Mouse (Mus musculus): Measurements from ENCODE around the gene Cyct. TPM values are rescaled to one million over a fixed set of nuclear protein-coding genes. Genes with fewer than 3 reads are reported as not detected.

The Cyct gene
- 0.51 TPM in 1 of 2 replicates, not detected in the other for polyA plus RNA-seq (2016; fragmentation: Nextera tagmentation; extraction: Ambion mirVana)

DNA sequence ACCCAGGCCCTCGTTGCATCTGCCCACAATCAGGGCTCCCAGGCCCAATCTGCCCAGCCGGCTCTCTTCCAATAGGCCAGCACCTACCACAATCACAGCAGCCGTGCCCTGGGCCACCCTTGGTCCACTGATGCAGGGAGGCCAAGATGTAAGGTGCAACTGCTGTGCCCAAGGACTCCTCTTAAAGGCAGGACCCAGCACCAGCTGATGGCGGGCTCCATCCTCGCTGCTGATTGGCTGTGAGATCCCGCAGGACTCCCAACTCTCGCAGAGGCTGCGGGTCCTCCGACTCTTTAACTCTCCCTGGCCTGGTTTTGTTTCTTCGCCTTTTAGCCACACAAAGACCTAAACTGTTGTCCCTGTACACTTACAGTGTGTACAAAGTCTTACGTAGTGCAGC is at the start of gene Cyct:
TSS of gene Cyct (minus strand) at position 225 of the 400 bp plus-strand sequence.
- no peaks in the 10 kb centered on the region for H3K4me1 ChIP-seq
- no peak within 1 kb of the TSS for H3K9ac ChIP-seq
- H3K4me2 ChIP-seq (replicated peaks) = no peak within 1 kb of the TSS
- H3K4me3 ChIP-seq = no peak within 1 kb of the TSS
- H3K9me3 ChIP-seq (replicated peaks) = no peaks in the 10 kb centered on the region
- no peak for ATAC-seq (ENCODE audit: low FRiP score)
- no peaks in the 10 kb centered on the region for H3K27me3 ChIP-seq
- H3K27ac ChIP-seq = no peak within 1 kb of the TSS
- 88% methylated on average over 11 of the region's 11 CpGs for WGBS
- H3K36me3 ChIP-seq = no peaks in the 10 kb centered on the region

GRCm38 (mm10) chr2:76409986-76410385 is 49.7 kb upstream of the Cyct start:
- ATAC-seq (ENCODE audit: low FRiP score) = no peak
- no peaks in the 10 kb centered on the region for H3K9me3 ChIP-seq (replicated peaks)
- WGBS = 96% methylated on average over 2 of the region's 2 CpGs
- H3K4me2 ChIP-seq (replicated peaks) = no peak overlapping the region
- H3K27ac ChIP-seq = no peak overlapping the region
- H3K27me3 ChIP-seq = no peaks in the 10 kb centered on the region; the same call in 1 of the 2 replicates
- H3K9ac ChIP-seq = no peak overlapping the region
- peaks cover 10% of the 10 kb centered on the region; the same call in 1 of the 2 replicates for H3K4me1 ChIP-seq
- no peaks in the 10 kb centered on the region for H3K36me3 ChIP-seq
- H3K4me3 ChIP-seq = no peak overlapping the region

GRCm38 (mm10) chr2:76409526-76409925 is 49.3 kb upstream of the Cyct start:
- WGBS = 85% methylated on average over 1 of the region's 1 CpGs
- H3K36me3 ChIP-seq = no peaks in the 10 kb centered on the region
- no peak overlapping the region for H3K27ac ChIP-seq
- H3K4me3 ChIP-seq = no peak overlapping the region
- peaks cover 4% of the 10 kb centered on the region for H3K27me3 ChIP-seq
- no peak overlapping the region for H3K9ac ChIP-seq
- no peak for ATAC-seq (ENCODE audit: low FRiP score)
- H3K4me1 ChIP-seq = peaks cover 10% of the 10 kb centered on the region; the same call in 1 of the 2 replicates
- no peaks in the 10 kb centered on the region for H3K9me3 ChIP-seq (replicated peaks)
- no peak overlapping the region for H3K4me2 ChIP-seq (replicated peaks)

- H3K4me3 ChIP-seq = peak overlapping the region; percentile 84
- ATAC-seq (ENCODE audit: low FRiP score) = peak; percentile 74
- H3K4me1 ChIP-seq = peaks cover 12% of the 10 kb centered on the region; the same call in 1 of the 2 replicates
- H3K36me3 ChIP-seq = no peaks in the 10 kb centered on the region
- H3K27ac ChIP-seq = peak overlapping the region; percentile 92
- under 1% methylated on average over 49 of the region's 49 CpGs for WGBS
- peak overlapping the region; percentile 76 for H3K4me2 ChIP-seq (replicated peaks)
- H3K27me3 ChIP-seq = peaks cover 19% of the 10 kb centered on the region
- H3K9ac ChIP-seq = peak overlapping the region; percentile 89
- no peaks in the 10 kb centered on the region for H3K9me3 ChIP-seq (replicated peaks)
These were observed 46.7 kb upstream of the Cyct start for GRCm38 (mm10) chr2:76406937-76407441.

GRCm38 (mm10) chr2:76406151-76406936 is 46.1 kb upstream of the Cyct start, which contains the start of gene Osbpl6:
Gene Osbpl6, plus strand, starts transcription at chr2:76406508.
- peaks cover 12% of the 10 kb centered on the region; the same call in 1 of the 2 replicates for H3K4me1 ChIP-seq
- H3K9ac ChIP-seq = peak within 1 kb of the TSS; percentile 89
- H3K27me3 ChIP-seq = peaks cover 19% of the 10 kb centered on the region
- ATAC-seq (ENCODE audit: low FRiP score) = peak; percentile 95
- H3K4me2 ChIP-seq (replicated peaks) = peak within 1 kb of the TSS; percentile 76
- peak within 1 kb of the TSS; percentile 92 for H3K27ac ChIP-seq
- WGBS = under 1% methylated on average over 70 of the region's 89 CpGs
- peak within 1 kb of the TSS; percentile 84 for H3K4me3 ChIP-seq
- H3K9me3 ChIP-seq (replicated peaks) = no peaks in the 10 kb centered on the region
- H3K36me3 ChIP-seq = no peaks in the 10 kb centered on the region

- Histone ChIP-seq H3K9ac (peak overlapping the region; percentile 89), H3K9me3 (replicated peaks) (no peaks in the 10 kb centered on the region), H3K4me2 (replicated peaks) (peak overlapping the region; percentile 76), H3K36me3 (no peaks in the 10 kb centered on the region), H3K27ac (peak overlapping the region; percentile 92), H3K4me1 (peaks cover 12% of the 10 kb centered on the region; the same call in 1 of the 2 replicates), H3K27me3 (peaks cover 19% of the 10 kb centered on the region), H3K4me3 (peak overlapping the region; percentile 84)
- 2% methylated on average over 15 of the region's 15 CpGs for WGBS
- ATAC-seq (ENCODE audit: low FRiP score) = peak; percentile 54; the same call in 1 of the 2 replicates
These were observed 45.4 kb upstream of the Cyct start for GRCm38 (mm10) chr2:76405596-76406150.

DNA sequence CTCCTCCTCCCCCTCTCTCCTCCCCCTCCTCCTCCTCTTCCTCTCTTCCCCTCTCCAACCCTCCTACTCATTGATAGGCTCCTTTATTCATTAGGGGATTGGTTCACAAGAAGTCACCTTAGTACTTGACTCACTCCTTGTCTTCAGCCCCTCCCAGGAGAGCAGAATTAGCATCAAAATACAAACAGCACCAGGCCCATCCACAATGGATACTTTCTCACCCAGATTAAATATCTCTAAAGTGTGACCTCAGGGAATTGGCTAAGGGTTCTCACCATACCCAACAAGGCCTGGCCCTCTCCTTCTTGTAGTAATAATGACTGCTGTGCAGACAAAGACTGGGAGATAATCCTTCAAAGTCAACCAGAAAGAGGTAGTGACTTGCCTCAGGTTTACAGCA is 39.9 kb upstream of the Cyct start:
- peaks cover 3% of the 10 kb centered on the region; the same call in 1 of the 2 replicates for H3K4me1 ChIP-seq
- H3K27ac ChIP-seq = no peak overlapping the region
- no peak overlapping the region for H3K4me2 ChIP-seq (replicated peaks)
- no peaks in the 10 kb centered on the region for H3K36me3 ChIP-seq
- H3K27me3 ChIP-seq = peaks cover 19% of the 10 kb centered on the region
- H3K9me3 ChIP-seq (replicated peaks) = no peaks in the 10 kb centered on the region
- no peak for ATAC-seq (ENCODE audit: low FRiP score)
- no peak overlapping the region for H3K9ac ChIP-seq
- H3K4me3 ChIP-seq = no peak overlapping the region

- peaks cover 33% of the 10 kb centered on the region for H3K36me3 ChIP-seq
- ATAC-seq (ENCODE audit: low FRiP score) = no peak
These were observed 26.3 kb upstream of the Cyct start for GRCm38 (mm10) chr2:76386531-76386930.

GRCm38 (mm10) chr2:76378646-76379045 is 18.4 kb upstream of the Cyct start:
- no peak for ATAC-seq (ENCODE audit: low FRiP score)
- Histone ChIP-seq H3K36me3 (peaks cover 72% of the 10 kb centered on the region), H3K4me1 (no peaks in the 10 kb centered on the region), H3K27me3 (no peaks in the 10 kb centered on the region), H3K4me3 (no peak overlapping the region), H3K4me2 (replicated peaks) (no peak overlapping the region), H3K27ac (no peak overlapping the region), H3K9ac (no peak overlapping the region), H3K9me3 (replicated peaks) (no peaks in the 10 kb centered on the region)
- WGBS = 93% methylated on average over 19 of the region's 19 CpGs

More at GRCm38 (mm10) chr2:76386531-76386930, 26.3 kb upstream of the Cyct start:
- H3K27me3 ChIP-seq = no peaks in the 10 kb centered on the region
- no peak overlapping the region for H3K9ac ChIP-seq
- H3K9me3 ChIP-seq (replicated peaks) = no peaks in the 10 kb centered on the region
- H3K27ac ChIP-seq = no peak overlapping the region
- no peak overlapping the region for H3K4me2 ChIP-seq (replicated peaks)
- no peak overlapping the region for H3K4me3 ChIP-seq
- no peaks in the 10 kb centered on the region for H3K4me1 ChIP-seq

GRCm38 (mm10) chr2:76374544-76375206 is 14.4 kb upstream of the Cyct start:
- H3K4me1 ChIP-seq = peaks cover 8% of the 10 kb centered on the region
- no peak overlapping the region for H3K4me2 ChIP-seq (replicated peaks)
- H3K4me3 ChIP-seq = no peak overlapping the region
- WGBS = 89% methylated on average over 6 of the region's 6 CpGs
- no peak overlapping the region for H3K27ac ChIP-seq
- H3K9me3 ChIP-seq (replicated peaks) = no peaks in the 10 kb centered on the region
- H3K36me3 ChIP-seq = peaks cover 50% of the 10 kb centered on the region
- H3K27me3 ChIP-seq = no peaks in the 10 kb centered on the region
- no peak for ATAC-seq (ENCODE audit: low FRiP score)
- H3K9ac ChIP-seq = no peak overlapping the region

GRCm38 (mm10) chr2:76372244-76372643 is 12.0 kb upstream of the Cyct start:
- H3K9ac ChIP-seq = no peak overlapping the region
- H3K4me3 ChIP-seq = no peak overlapping the region
- peaks cover 8% of the 10 kb centered on the region for H3K4me1 ChIP-seq
- no peaks in the 10 kb centered on the region for H3K9me3 ChIP-seq (replicated peaks)
- no peak for ATAC-seq (ENCODE audit: low FRiP score)
- peaks cover 30% of the 10 kb centered on the region for H3K36me3 ChIP-seq
- H3K4me2 ChIP-seq (replicated peaks) = no peak overlapping the region
- 87% methylated on average over 4 of the region's 4 CpGs for WGBS
- no peak overlapping the region for H3K27ac ChIP-seq
- H3K27me3 ChIP-seq = no peaks in the 10 kb centered on the region

DNA sequence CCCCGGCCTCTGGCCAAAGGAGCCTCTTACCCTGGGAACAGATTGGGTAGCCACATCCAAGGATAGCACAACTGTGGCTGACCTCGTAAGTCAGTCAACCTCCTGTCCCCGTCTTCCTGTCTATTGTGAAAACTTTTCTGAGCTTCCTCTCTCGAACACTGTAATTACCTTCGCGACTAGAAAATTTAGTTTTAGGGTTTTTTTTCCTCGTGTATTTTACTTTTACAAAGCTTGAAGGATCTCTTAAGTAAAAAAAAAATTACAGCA is 10.3 kb upstream of the Cyct start:
- H3K27ac ChIP-seq = no peak overlapping the region
- WGBS = 6% methylated on average over 7 of the region's 7 CpGs

More for the DNA sequence above, 10.3 kb upstream of the Cyct start:
- peak overlapping the region; percentile 86 for H3K4me2 ChIP-seq (replicated peaks)
- peaks cover 20% of the 10 kb centered on the region for H3K36me3 ChIP-seq
- no peak for ATAC-seq (ENCODE audit: low FRiP score)
- H3K9ac ChIP-seq = peak overlapping the region; percentile 95
- no peaks in the 10 kb centered on the region for H3K9me3 ChIP-seq (replicated peaks)
- peaks cover 8% of the 10 kb centered on the region for H3K4me1 ChIP-seq
- H3K4me3 ChIP-seq = peak overlapping the region; percentile 96
- no peaks in the 10 kb centered on the region for H3K27me3 ChIP-seq

Data from hindbrain, embryonic 12.5 days (tissue).